Mouse (Mus musculus) adrenal gland, postnatal 10 days (tissue): Measurements from ENCODE around the gene D930020B18Rik. TPM values are rescaled to one million over a fixed set of nuclear protein-coding genes. Genes with fewer than 3 reads are reported as not detected.

Experiments
- DNase-seq: peaks from one replicate; pipeline ENCODE4 v3.0.0; 2021; ENCODE audit warnings: mixed read lengths
- microRNA-seq: library from miRNA; unstranded; fragments of <30 nt; microRNA quantifications from one replicate; pipeline ENCODE4 v1.2.0, GENCODE M21; 2021
- total RNA-seq, 2 experiments: library from RNA; stranded (reverse); gene quantifications; 2 replicates each; pipeline ENCODE4 v1.2.3; 2021

D930020B18Rik gene
- total RNA-seq, 2 experiments from 2014 or later, result not detected

DNA sequence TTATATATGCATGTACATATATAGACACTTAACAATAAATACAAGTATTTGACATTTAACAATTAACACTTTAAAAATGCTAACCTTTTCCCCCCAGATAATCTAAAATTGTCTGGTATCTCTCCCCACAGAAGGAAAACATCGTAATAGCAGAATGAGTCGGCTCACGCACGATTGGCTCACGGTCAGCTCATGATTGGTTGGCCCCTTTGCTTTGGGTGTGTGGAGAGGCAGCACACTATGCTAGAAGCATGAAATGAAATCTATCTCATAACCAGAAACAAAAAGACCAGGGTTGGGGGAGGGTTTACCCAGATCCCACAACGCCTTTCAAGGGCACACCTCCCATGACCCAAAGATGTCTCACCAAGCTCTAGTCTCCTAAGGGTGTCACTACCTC lies 63.5 kb downstream of the D930020B18Rik start:
- DNase-seq, result no peak

- peak; percentile 30 for DNase-seq
Observed at GRCm38 (mm10) chr10:121705399-121706163, 64.2 kb downstream of the D930020B18Rik start.

DNA sequence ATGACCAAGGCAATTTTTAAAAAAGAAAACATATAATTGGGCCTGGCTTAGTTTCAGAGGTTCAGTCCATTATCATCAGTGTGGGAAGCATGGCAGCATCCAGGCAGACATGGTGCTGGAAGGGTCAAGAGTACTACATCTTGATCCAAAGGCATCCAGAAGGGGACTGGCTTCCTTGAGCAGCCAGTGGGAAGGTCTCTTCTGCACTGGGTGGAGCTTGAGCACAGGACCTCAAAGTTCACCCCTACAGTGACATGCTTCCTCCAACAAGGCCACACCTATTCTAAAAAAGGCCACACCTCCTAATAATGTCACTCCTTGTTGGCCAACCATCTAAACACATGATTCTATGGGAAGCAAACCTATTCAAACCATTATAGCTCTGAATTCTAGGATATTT lies 75.5 kb downstream of the D930020B18Rik start:
- no peak for DNase-seq

GRCm38 (mm10) chr10:121718896-121719585 lies 77.7 kb downstream of the D930020B18Rik start:
- no peak for DNase-seq

- DNase-seq, result no peak
Observed at GRCm38 (mm10) chr10:121720701-121721100, 79.3 kb downstream of the D930020B18Rik start.

DNA sequence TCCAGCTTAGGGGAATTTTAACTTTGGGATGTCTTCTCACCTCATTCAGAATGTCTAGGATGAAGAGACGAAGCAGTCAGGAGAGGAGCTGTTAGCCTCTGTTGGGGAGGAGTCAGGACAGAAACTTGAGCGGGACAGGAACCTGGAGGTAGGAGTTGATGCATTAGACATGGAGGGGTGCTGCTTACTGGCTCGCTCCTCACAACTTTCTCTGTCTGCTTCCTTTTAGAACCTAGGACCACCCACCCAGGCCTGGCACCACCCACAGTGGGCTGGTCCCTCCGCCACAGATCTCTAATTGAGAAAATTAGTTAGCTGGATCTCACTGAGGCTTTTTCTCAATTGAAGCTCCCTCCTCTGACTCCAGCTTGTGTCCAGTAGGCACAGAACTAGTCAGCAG lies 85.1 kb downstream of the D930020B18Rik start:
- no peak for DNase-seq

DNA sequence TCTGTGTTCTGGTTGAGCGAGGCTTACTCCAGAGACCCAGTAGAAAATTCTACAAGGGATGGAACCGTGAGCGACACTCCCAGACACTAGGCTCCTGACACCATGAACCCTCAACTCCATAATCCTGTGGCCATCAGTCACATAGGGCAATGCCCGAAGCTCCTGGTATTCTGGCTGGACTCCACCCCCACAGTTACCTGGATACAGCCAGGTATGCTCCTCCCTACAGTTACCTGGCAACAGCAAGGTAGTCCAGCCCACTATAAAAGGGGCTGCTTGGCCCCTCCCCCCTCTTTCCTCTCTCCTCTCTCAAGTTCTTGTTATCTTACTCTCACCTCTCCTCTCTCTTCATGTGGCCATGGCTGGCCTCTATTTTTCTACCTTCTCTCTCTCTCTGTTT lies 85.8 kb downstream of the D930020B18Rik start:
- no peak for DNase-seq

DNA sequence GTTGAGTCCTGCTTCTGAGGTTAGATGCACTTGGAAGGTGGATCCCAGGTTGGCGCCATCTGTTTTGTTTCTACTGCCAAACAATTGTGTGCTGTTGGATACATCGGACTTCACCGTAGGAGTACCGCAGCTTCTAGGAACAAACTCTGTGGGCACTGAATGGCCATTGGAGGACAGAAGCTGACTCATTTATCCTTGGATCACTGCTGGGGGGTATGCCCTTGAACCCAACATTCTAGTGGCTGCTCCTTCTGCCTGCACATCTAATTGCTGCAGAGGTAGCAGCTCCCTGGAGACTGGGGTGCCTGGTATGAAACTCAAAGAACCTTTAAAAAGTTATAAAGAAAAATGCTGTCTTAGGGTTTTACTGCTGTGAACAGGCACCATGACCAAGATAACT lies 86.8 kb downstream of the D930020B18Rik start:
- DNase-seq, result no peak

GRCm38 (mm10) chr10:121731048-121731725 lies 89.8 kb downstream of the D930020B18Rik start:
- DNase-seq, result no peak

DNA sequence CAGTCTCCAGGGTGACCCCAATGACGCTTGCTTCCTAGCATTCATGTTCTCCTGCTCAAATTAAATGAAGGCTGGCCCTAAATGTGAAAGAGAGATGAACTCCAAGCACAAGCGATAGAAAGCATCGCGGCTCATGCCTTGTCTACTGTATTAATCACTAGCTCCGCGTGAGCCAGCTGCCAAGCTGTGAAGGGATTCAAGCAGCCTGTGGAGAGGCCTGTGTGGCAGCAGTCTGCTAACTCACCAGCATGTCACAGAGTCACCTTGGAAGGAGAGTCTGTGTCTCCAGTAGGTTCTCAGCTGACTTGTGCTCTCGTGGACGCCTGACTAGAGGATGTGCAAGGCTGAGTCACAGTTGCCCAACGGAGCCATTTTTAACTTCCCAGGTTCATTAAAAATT lies 91.2 kb downstream of the D930020B18Rik start:
- DNase-seq, result no peak

DNA sequence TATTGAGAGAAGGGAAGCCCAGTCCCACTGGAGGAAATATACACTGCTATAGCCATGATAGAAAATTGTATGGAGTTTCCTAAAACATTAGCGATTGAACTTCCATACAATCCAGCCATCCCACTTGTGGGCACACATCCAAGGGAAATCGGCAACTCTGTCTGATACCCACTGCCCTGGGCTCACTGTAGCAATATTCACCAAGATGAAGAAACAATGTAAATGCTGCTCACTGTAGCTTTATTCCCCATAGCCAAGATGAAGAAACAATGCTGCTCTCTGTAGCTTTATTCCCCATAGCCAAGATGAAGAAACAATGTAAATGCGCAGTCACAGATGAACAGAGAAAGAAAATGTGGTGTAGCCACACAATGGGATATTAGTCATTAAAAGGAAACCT lies 95.9 kb downstream of the D930020B18Rik start:
- no peak for DNase-seq

GRCm38 (mm10) chr10:121739548-121740505 lies 98.4 kb downstream of the D930020B18Rik start, which contains the start of gene BC048403:
TSS of gene BC048403 (plus strand) at chr10:121739937.
- peak; percentile 93 for DNase-seq

- no peak for DNase-seq
Observed at GRCm38 (mm10) chr10:121742336-121742735, 100.9 kb downstream of the D930020B18Rik start.

Small RNA genes within 50 kb of the gene (microRNA-seq; reads per million reads assigned to microRNA genes)
- gene Gm24330, result not detected

Other genes with a start within 250 kb of the D930020B18Rik start
- gene Rassf3, start 165.2 kb upstream of the D930020B18Rik start, total RNA-seq, result 10 to 100 TPM; 47.9 to 49.1 TPM
- 10 to 100 TPM; 32.4 to 38.4 TPM for gene Tbk1, start 54.8 kb upstream of the D930020B18Rik start, total RNA-seq
- gene Xpot, start 15.3 kb upstream of the D930020B18Rik start, total RNA-seq, result 10 to 100 TPM; 44.9 to 48.2 TPM
- 1 to 10 TPM; 7.0 to 7.6 TPM for gene BC048403, start 98.3 kb downstream of the D930020B18Rik start, total RNA-seq